Mouse (Mus musculus) testis, adult 2 months (tissue): ENCODE data around the gene Gm45799.

ENCODE experiments used
- CTCF ChIP-seq: fragments of 200-500 bp; IDR thresholded peaks from 2 replicates; pipeline ENCODE4 v1.5.1; 2012; ENCODE audit warnings: low read depth, mild to moderate bottlenecking, inconsistent platforms, low read length, moderate library complexity; ENCODE audit not compliant: control insufficient read depth, insufficient read depth, insufficient replicate concordance
- POLR2A ChIP-seq: fragments of 200-500 bp; IDR thresholded peaks from 2 replicates; pipeline ENCODE4 v1.6.1; 2012; ENCODE audit warnings: low read depth, mild to moderate bottlenecking, inconsistent platforms, low read length, moderate library complexity; ENCODE audit not compliant: control insufficient read depth

DNA sequence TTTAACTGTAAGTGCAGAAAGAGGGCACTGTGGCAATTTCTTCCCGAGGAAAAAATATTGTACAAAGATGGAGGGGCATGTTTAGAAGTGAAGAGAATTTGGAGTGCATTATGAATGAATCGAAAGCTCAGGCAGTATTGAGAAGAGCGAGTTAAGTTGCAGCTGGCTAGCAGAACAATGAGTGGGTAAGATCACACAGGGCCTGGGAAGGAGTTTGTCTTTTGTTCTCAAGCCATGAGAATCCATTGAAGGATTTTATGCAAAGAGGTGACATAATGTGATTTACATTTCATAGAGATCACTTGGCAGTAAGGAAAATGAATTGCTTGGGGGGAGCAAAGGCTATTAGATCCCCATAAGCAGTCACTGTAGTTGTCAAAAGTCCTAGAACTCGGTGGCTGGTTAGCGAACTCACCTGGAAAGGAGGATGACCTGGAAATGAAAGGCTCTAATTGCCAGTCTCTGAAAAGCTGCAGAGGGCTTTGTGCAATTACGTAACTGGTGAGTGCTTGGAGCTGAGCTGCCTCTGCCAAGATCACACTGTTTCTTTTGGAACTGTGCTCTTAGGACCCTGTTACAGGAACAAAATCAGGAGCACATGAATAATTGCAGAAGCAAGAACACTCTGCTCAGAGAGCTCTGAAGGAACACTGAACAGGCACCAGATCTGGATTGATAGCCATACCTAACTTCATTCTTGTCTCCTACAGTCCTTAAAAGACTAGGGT lies 88.5 kb downstream of the Gm45799 start:
- TF ChIP-seq CTCF (no peak), POLR2A (no peak)
